Mouse (Mus musculus): ENCODE measurements around the gene Mrps14. TPM values are rescaled to one million over a fixed set of nuclear protein-coding genes. Genes with fewer than 3 reads are reported as not detected.

Gene Mrps14
- polyA plus RNA-seq, 1 experiment from 2014 or later: 182 TPM

GRCm38 (mm10) chr1:160205486-160205885 is 10.5 kb downstream of the Mrps14 start:
- no peak for ATAC-seq (ENCODE audit: low FRiP score)
- Histone ChIP-seq H3K27me3 (no peaks in the 10 kb centered on the region), H3K36me3 (peaks cover 59% of the 10 kb centered on the region), H3K4me3 (no peak overlapping the region), H3K9me3 (replicated peaks) (no peaks in the 10 kb centered on the region), H3K9ac (no peak overlapping the region), H3K4me2 (replicated peaks) (no peak overlapping the region), H3K27ac (no peak overlapping the region), H3K4me1 (peaks cover 5% of the 10 kb centered on the region)

GRCm38 (mm10) chr1:160209844-160210243 is 14.8 kb downstream of the Mrps14 start:
- Histone ChIP-seq H3K27ac (no peak overlapping the region), H3K27me3 (no peaks in the 10 kb centered on the region), H3K4me3 (no peak overlapping the region), H3K9me3 (replicated peaks) (no peaks in the 10 kb centered on the region), H3K36me3 (peaks cover 30% of the 10 kb centered on the region), H3K9ac (no peak overlapping the region), H3K4me2 (replicated peaks) (peak overlapping the region; percentile 16; the same call in 1 of the 2 replicates), H3K4me1 (peaks cover 16% of the 10 kb centered on the region)
- no peak for ATAC-seq (ENCODE audit: low FRiP score)
- 37% methylated on average over 2 of the region's 2 CpGs for WGBS

- ATAC-seq (ENCODE audit: low FRiP score): no peak
- Histone ChIP-seq H3K27ac (no peak overlapping the region), H3K9me3 (replicated peaks) (no peaks in the 10 kb centered on the region), H3K4me2 (replicated peaks) (peak overlapping the region; percentile 75), H3K4me1 (peaks cover 16% of the 10 kb centered on the region), H3K4me3 (peak overlapping the region; percentile 90; the same call in 1 of the 2 replicates), H3K36me3 (peaks cover 25% of the 10 kb centered on the region), H3K27me3 (no peaks in the 10 kb centered on the region), H3K9ac (no peak overlapping the region)
- WGBS: 74% methylated on average over 3 of the region's 3 CpGs
Observed at GRCm38 (mm10) chr1:160210566-160210965, 15.6 kb downstream of the Mrps14 start.

GRCm38 (mm10) chr1:160211597-160212122 is 16.6 kb downstream of the Mrps14 start:
- Histone ChIP-seq H3K27ac (peak overlapping the region; percentile 99), H3K4me1 (peaks cover 16% of the 10 kb centered on the region), H3K27me3 (no peaks in the 10 kb centered on the region), H3K9ac (peak overlapping the region; percentile 94), H3K36me3 (peaks cover 14% of the 10 kb centered on the region), H3K4me3 (peak overlapping the region; percentile 90), H3K4me2 (replicated peaks) (peak overlapping the region; percentile 75), H3K9me3 (replicated peaks) (no peaks in the 10 kb centered on the region)
- WGBS: 2% methylated on average over 8 of the region's 8 CpGs
- ATAC-seq (ENCODE audit: low FRiP score): no peak

- Histone ChIP-seq H3K27me3 (no peaks in the 10 kb centered on the region), H3K9me3 (replicated peaks) (no peaks in the 10 kb centered on the region), H3K9ac (peak overlapping the region; percentile 94), H3K4me1 (peaks cover 16% of the 10 kb centered on the region), H3K4me2 (replicated peaks) (peak overlapping the region; percentile 75), H3K36me3 (peaks cover 8% of the 10 kb centered on the region), H3K27ac (peak overlapping the region; percentile 99), H3K4me3 (peak overlapping the region; percentile 90)
- ATAC-seq (ENCODE audit: low FRiP score): peak; percentile 82
- under 1% methylated on average over 45 of the region's 45 CpGs for WGBS
Observed at GRCm38 (mm10) chr1:160212123-160212691, 17.2 kb downstream of the Mrps14 start.

GRCm38 (mm10) chr1:160212703-160213669 is 18.0 kb downstream of the Mrps14 start, which contains the start of gene Cacybp:
TSS of gene Cacybp (minus strand) at chr1:160212875.
- under 1% methylated on average over 71 of the region's 76 CpGs for WGBS
- H3K9ac ChIP-seq: peak within 1 kb of the TSS; percentile 94
- no peaks in the 10 kb centered on the region for H3K27me3 ChIP-seq

GRCm38 (mm10) chr1:160214171-160214570 is 19.2 kb downstream of the Mrps14 start:
- ATAC-seq (ENCODE audit: low FRiP score): no peak

More at GRCm38 (mm10) chr1:160212703-160213669, 18.0 kb downstream of the Mrps14 start, which contains the start of gene Cacybp:
- Histone ChIP-seq H3K9me3 (replicated peaks) (no peaks in the 10 kb centered on the region), H3K27ac (peak within 1 kb of the TSS; percentile 99), H3K4me1 (peaks cover 16% of the 10 kb centered on the region), H3K4me3 (peak within 1 kb of the TSS; percentile 90), H3K36me3 (0 out of 2 replicates have a peak, but pooled peaks cover under 1% of the 10 kb centered on the region), H3K4me2 (replicated peaks) (peak within 1 kb of the TSS; percentile 75)
- peak; percentile 98 for ATAC-seq (ENCODE audit: low FRiP score)

GRCm38 (mm10) chr1:160217898-160218297 is 22.9 kb downstream of the Mrps14 start:
- Histone ChIP-seq H3K36me3 (no peaks in the 10 kb centered on the region), H3K9ac (no peak overlapping the region), H3K9me3 (replicated peaks) (no peaks in the 10 kb centered on the region), H3K27ac (no peak overlapping the region), H3K4me2 (replicated peaks) (no peak overlapping the region), H3K4me3 (no peak overlapping the region), H3K4me1 (no peaks in the 10 kb centered on the region), H3K27me3 (no peaks in the 10 kb centered on the region)
- no peak for ATAC-seq (ENCODE audit: low FRiP score)
- 91% methylated on average over 3 of the region's 3 CpGs for WGBS

More at GRCm38 (mm10) chr1:160214171-160214570, 19.2 kb downstream of the Mrps14 start:
- no peak overlapping the region; the same call in 1 of the 2 replicates for H3K27ac ChIP-seq
- H3K36me3 ChIP-seq: no peaks in the 10 kb centered on the region
- WGBS: 61% methylated on average over 7 of the region's 7 CpGs
- peaks cover 16% of the 10 kb centered on the region for H3K4me1 ChIP-seq
- no peak overlapping the region for H3K9ac ChIP-seq
- no peak overlapping the region for H3K4me3 ChIP-seq
- no peaks in the 10 kb centered on the region for H3K9me3 ChIP-seq (replicated peaks)
- H3K27me3 ChIP-seq: no peaks in the 10 kb centered on the region
- peak overlapping the region; percentile 75 for H3K4me2 ChIP-seq (replicated peaks)

- Histone ChIP-seq H3K27me3 (no peaks in the 10 kb centered on the region), H3K27ac (no peak overlapping the region), H3K9ac (no peak overlapping the region), H3K9me3 (replicated peaks) (no peaks in the 10 kb centered on the region), H3K4me1 (no peaks in the 10 kb centered on the region), H3K4me2 (replicated peaks) (no peak overlapping the region), H3K4me3 (no peak overlapping the region), H3K36me3 (0 out of 2 replicates have a peak, but pooled peaks cover 2% of the 10 kb centered on the region)
- WGBS: 70% methylated on average over 2 of the region's 2 CpGs
- no peak for ATAC-seq (ENCODE audit: low FRiP score)
Observed at GRCm38 (mm10) chr1:160224093-160224492, 29.1 kb downstream of the Mrps14 start.

- Histone ChIP-seq H3K9me3 (replicated peaks) (no peaks in the 10 kb centered on the region), H3K27ac (no peak overlapping the region), H3K4me1 (no peaks in the 10 kb centered on the region), H3K4me3 (no peak overlapping the region), H3K4me2 (replicated peaks) (no peak overlapping the region), H3K36me3 (0 out of 2 replicates have a peak, but pooled peaks cover 2% of the 10 kb centered on the region), H3K9ac (no peak overlapping the region), H3K27me3 (no peaks in the 10 kb centered on the region)
- WGBS: 93% methylated on average over 4 of the region's 4 CpGs
- no peak for ATAC-seq (ENCODE audit: low FRiP score)
Observed at GRCm38 (mm10) chr1:160227196-160227595, 32.2 kb downstream of the Mrps14 start.

GRCm38 (mm10) chr1:160227850-160228249 is 32.8 kb downstream of the Mrps14 start:
- Histone ChIP-seq H3K4me3 (no peak overlapping the region), H3K9me3 (replicated peaks) (no peaks in the 10 kb centered on the region), H3K4me1 (no peaks in the 10 kb centered on the region), H3K4me2 (replicated peaks) (no peak overlapping the region), H3K27me3 (no peaks in the 10 kb centered on the region), H3K9ac (no peak overlapping the region), H3K27ac (no peak overlapping the region), H3K36me3 (0 out of 2 replicates have a peak, but pooled peaks cover 2% of the 10 kb centered on the region)
- no peak for ATAC-seq (ENCODE audit: low FRiP score)

- no peaks in the 10 kb centered on the region for H3K9me3 ChIP-seq (replicated peaks)
- H3K9ac ChIP-seq: no peak overlapping the region
- H3K27me3 ChIP-seq: no peaks in the 10 kb centered on the region
- no peaks in the 10 kb centered on the region for H3K4me1 ChIP-seq
- no peak overlapping the region for H3K27ac ChIP-seq
- ATAC-seq (ENCODE audit: low FRiP score): no peak
- H3K4me3 ChIP-seq: no peak overlapping the region
- H3K4me2 ChIP-seq (replicated peaks): no peak overlapping the region
- H3K36me3 ChIP-seq: no peaks in the 10 kb centered on the region
- 65% methylated on average over 4 of the region's 4 CpGs for WGBS
Observed at GRCm38 (mm10) chr1:160231013-160231412, 36.0 kb downstream of the Mrps14 start.
